Mouse (Mus musculus): ENCODE results near the gene Myo1h. TPM values are rescaled to one million over a fixed set of nuclear protein-coding genes. Genes with fewer than 3 reads are reported as not detected.

Gene Myo1h
- polyA plus RNA-seq, 1 experiment from 2014 or later, result 1.9 TPM

- WGBS, result 11% methylated on average over 8 of the region's 8 CpGs
- H3K4me3 ChIP-seq, result no peak overlapping the region
- no peak overlapping the region for H3K4me2 ChIP-seq (replicated peaks)
- H3K27ac ChIP-seq, result no peak overlapping the region
- no peak; the same call in 1 of the 2 replicates for ATAC-seq (ENCODE audit: insufficient number of reproducible peaks, insufficient read depth, low FRiP score, low TSS enrichment)
- no peaks in the 10 kb centered on the region for H3K36me3 ChIP-seq
- H3K9me3 ChIP-seq, result no peaks in the 10 kb centered on the region
- peaks cover 75% of the 10 kb centered on the region for H3K27me3 ChIP-seq
- H3K4me1 ChIP-seq, result peaks cover 17% of the 10 kb centered on the region
- no peak overlapping the region for H3K9ac ChIP-seq
Observed at GRCm38 (mm10) chr5:114275339-114275738, 13.6 kb upstream of the Myo1h start.

GRCm38 (mm10) chr5:114275991-114276390 lies 13.0 kb upstream of the Myo1h start:
- no peak for ATAC-seq (ENCODE audit: insufficient number of reproducible peaks, insufficient read depth, low FRiP score, low TSS enrichment)
- no peak overlapping the region for H3K4me2 ChIP-seq (replicated peaks)
- H3K9me3 ChIP-seq, result no peaks in the 10 kb centered on the region
- H3K27me3 ChIP-seq, result peaks cover 70% of the 10 kb centered on the region
- H3K27ac ChIP-seq, result no peak overlapping the region
- H3K4me1 ChIP-seq, result peaks cover 17% of the 10 kb centered on the region
- 20% methylated on average over 16 of the region's 16 CpGs for WGBS
- no peak overlapping the region for H3K9ac ChIP-seq
- no peaks in the 10 kb centered on the region for H3K36me3 ChIP-seq
- no peak overlapping the region for H3K4me3 ChIP-seq

GRCm38 (mm10) chr5:114279382-114280143 lies 9.4 kb upstream of the Myo1h start:
- Histone ChIP-seq H3K27ac (no peak overlapping the region), H3K27me3 (peaks cover 38% of the 10 kb centered on the region), H3K36me3 (no peaks in the 10 kb centered on the region), H3K4me3 (no peak overlapping the region), H3K9me3 (no peaks in the 10 kb centered on the region), H3K4me1 (peaks cover 3% of the 10 kb centered on the region; the same call in 1 of the 2 replicates), H3K9ac (no peak overlapping the region), H3K4me2 (replicated peaks) (no peak overlapping the region)
- 53% methylated on average over 12 of the region's 12 CpGs for WGBS
- ATAC-seq (ENCODE audit: insufficient number of reproducible peaks, insufficient read depth, low FRiP score, low TSS enrichment), result no peak

GRCm38 (mm10) chr5:114282346-114282745 lies 6.6 kb upstream of the Myo1h start:
- Histone ChIP-seq H3K4me2 (replicated peaks) (no peak overlapping the region), H3K4me3 (no peak overlapping the region), H3K9ac (no peak overlapping the region), H3K27me3 (peaks cover 11% of the 10 kb centered on the region), H3K4me1 (0 out of 2 replicates have a peak, but pooled peaks cover 3% of the 10 kb centered on the region), H3K36me3 (no peaks in the 10 kb centered on the region), H3K27ac (no peak overlapping the region), H3K9me3 (no peaks in the 10 kb centered on the region)
- WGBS, result 60% methylated on average over 6 of the region's 6 CpGs
- ATAC-seq (ENCODE audit: insufficient number of reproducible peaks, insufficient read depth, low FRiP score, low TSS enrichment), result no peak

GRCm38 (mm10) chr5:114284604-114285397 lies 4.2 kb upstream of the Myo1h start:
- Histone ChIP-seq H3K9me3 (no peaks in the 10 kb centered on the region), H3K4me1 (no peaks in the 10 kb centered on the region), H3K27me3 (0 out of 2 replicates have a peak, but pooled peaks cover 8% of the 10 kb centered on the region), H3K36me3 (no peaks in the 10 kb centered on the region), H3K4me2 (replicated peaks) (no peak overlapping the region), H3K9ac (no peak overlapping the region), H3K27ac (no peak overlapping the region), H3K4me3 (no peak overlapping the region)
- ATAC-seq (ENCODE audit: insufficient number of reproducible peaks, insufficient read depth, low FRiP score, low TSS enrichment), result peak; percentile 47
- WGBS, result 43% methylated on average over 13 of the region's 13 CpGs

- WGBS, result 38% methylated on average over 3 of the region's 3 CpGs
- ATAC-seq (ENCODE audit: insufficient number of reproducible peaks, insufficient read depth, low FRiP score, low TSS enrichment), result no peak
- H3K9me3 ChIP-seq, result no peaks in the 10 kb centered on the region
- no peak overlapping the region for H3K4me2 ChIP-seq (replicated peaks)
- H3K4me1 ChIP-seq, result peaks cover 5% of the 10 kb centered on the region
- 0 out of 2 replicates have a peak, but pooled peaks cover 8% of the 10 kb centered on the region for H3K27me3 ChIP-seq
- no peak overlapping the region for H3K9ac ChIP-seq
- no peak overlapping the region for H3K4me3 ChIP-seq
- H3K27ac ChIP-seq, result no peak overlapping the region
- H3K36me3 ChIP-seq, result no peaks in the 10 kb centered on the region
Observed at GRCm38 (mm10) chr5:114285398-114285700, 3.6 kb upstream of the Myo1h start.

- Histone ChIP-seq H3K9ac (no peak overlapping the region), H3K4me1 (peaks cover 8% of the 10 kb centered on the region), H3K4me3 (no peak overlapping the region), H3K27ac (no peak overlapping the region), H3K27me3 (0 out of 2 replicates have a peak, but pooled peaks cover 7% of the 10 kb centered on the region), H3K9me3 (no peaks in the 10 kb centered on the region), H3K4me2 (replicated peaks) (no peak overlapping the region), H3K36me3 (no peaks in the 10 kb centered on the region)
- no peak for ATAC-seq (ENCODE audit: insufficient number of reproducible peaks, insufficient read depth, low FRiP score, low TSS enrichment)
- 75% methylated on average over 4 of the region's 4 CpGs for WGBS
Observed at GRCm38 (mm10) chr5:114286102-114286501, 2.9 kb upstream of the Myo1h start.

GRCm38 (mm10) chr5:114286872-114287571 lies 1.9 kb upstream of the Myo1h start:
- 0 out of 2 replicates have a peak, but pooled peaks cover 6% of the 10 kb centered on the region for H3K27me3 ChIP-seq
- no peak overlapping the region for H3K4me3 ChIP-seq
- no peak overlapping the region for H3K9ac ChIP-seq
- H3K4me1 ChIP-seq, result peaks cover 8% of the 10 kb centered on the region
- H3K4me2 ChIP-seq (replicated peaks), result no peak overlapping the region
- H3K36me3 ChIP-seq, result no peaks in the 10 kb centered on the region
- H3K9me3 ChIP-seq, result no peaks in the 10 kb centered on the region
- no peak overlapping the region for H3K27ac ChIP-seq
- 78% methylated on average over 16 of the region's 16 CpGs for WGBS
- no peak for ATAC-seq (ENCODE audit: insufficient number of reproducible peaks, insufficient read depth, low FRiP score, low TSS enrichment)

- H3K36me3 ChIP-seq, result no peaks in the 10 kb centered on the region
- no peak overlapping the region for H3K4me2 ChIP-seq (replicated peaks)
- no peaks in the 10 kb centered on the region for H3K9me3 ChIP-seq
- H3K27me3 ChIP-seq, result peaks cover 6% of the 10 kb centered on the region; the same call in 1 of the 2 replicates
- peaks cover 8% of the 10 kb centered on the region for H3K4me1 ChIP-seq
- no peak overlapping the region for H3K4me3 ChIP-seq
- H3K9ac ChIP-seq, result no peak overlapping the region
- no peak for ATAC-seq (ENCODE audit: insufficient number of reproducible peaks, insufficient read depth, low FRiP score, low TSS enrichment)
- H3K27ac ChIP-seq, result no peak overlapping the region
- WGBS, result 80% methylated on average over 5 of the region's 5 CpGs
Observed at GRCm38 (mm10) chr5:114288396-114288795, 570 bp upstream of the Myo1h start.

GRCm38 (mm10) chr5:114290004-114290403 lies 1.0 kb downstream of the Myo1h start:
- Histone ChIP-seq H3K27ac (no peak overlapping the region), H3K4me2 (replicated peaks) (no peak overlapping the region), H3K4me3 (no peak overlapping the region), H3K36me3 (no peaks in the 10 kb centered on the region), H3K4me1 (peaks cover 8% of the 10 kb centered on the region), H3K9ac (0 out of 2 replicates have a peak overlapping the region, but pooled peaks have one; percentile 16), H3K27me3 (peaks cover 9% of the 10 kb centered on the region; the same call in 1 of the 2 replicates), H3K9me3 (no peaks in the 10 kb centered on the region)
- ATAC-seq (ENCODE audit: insufficient number of reproducible peaks, insufficient read depth, low FRiP score, low TSS enrichment), result no peak
- WGBS, result 63% methylated on average over 3 of the region's 3 CpGs

GRCm38 (mm10) chr5:114296693-114297631 lies 8.0 kb downstream of the Myo1h start:
- Histone ChIP-seq H3K27me3 (peaks cover 3% of the 10 kb centered on the region; the same call in 1 of the 2 replicates), H3K27ac (no peak overlapping the region), H3K4me3 (no peak overlapping the region), H3K9ac (no peak overlapping the region), H3K4me1 (peaks cover 14% of the 10 kb centered on the region), H3K9me3 (no peaks in the 10 kb centered on the region), H3K36me3 (no peaks in the 10 kb centered on the region), H3K4me2 (replicated peaks) (no peak overlapping the region)
- whole genome bisulfite sequencing, result 23% methylated on average over 22 of the region's 22 CpGs
- ATAC-seq (ENCODE audit: insufficient number of reproducible peaks, insufficient read depth, low FRiP score, low TSS enrichment), result no peak

All from embryonic facial prominence, embryonic 12.5 days (tissue).